Mouse (Mus musculus) ES-Bruce4 (cell line): ENCODE results near the gene Cnot8.
A peak's percentile ranks its signal among the peaks of the same experiment; 100 is the strongest.

ENCODE experiments used
- CTCF ChIP-seq: IDR thresholded peaks from one replicate; pipeline ENCODE4 v1.8.1; 2011; ENCODE audit warnings: low read depth, low read length
- EP300 ChIP-seq: IDR thresholded peaks from 2 replicates; pipeline ENCODE4 v1.6.1; 2011; ENCODE audit warnings: low read depth, low read length; ENCODE audit not compliant: insufficient read depth

GRCm38 (mm10) chr11:58102581-58103343, 1.2 kb upstream of the Cnot8 start:
- TF ChIP-seq CTCF, result no peak
- peak; percentile 98 for TF ChIP-seq EP300
